Mouse (Mus musculus) CD4-positive, CD25-positive, alpha-beta regulatory T cell, adult 4 months (primary cell): Measurements from ENCODE around the gene Ube2o. TPM values are rescaled to one million over a fixed set of nuclear protein-coding genes. Genes with fewer than 3 reads are reported as not detected.

Experiments
- ATAC-seq: one replicate; pipeline ENCODE4 v1.8.0; 2017
- polyA plus RNA-seq, 2 experiments: library from polyadenylated mRNA; unstranded; fragments of 100-300 nt; shearing (Covaris generic); gene quantifications; one replicate each; pipeline ENCODE4 v1.2.1; 2017

The Ube2o gene
- polyA plus RNA-seq, 2 experiments from 2014 or later: 1.1 to 3.5 TPM

DNA sequence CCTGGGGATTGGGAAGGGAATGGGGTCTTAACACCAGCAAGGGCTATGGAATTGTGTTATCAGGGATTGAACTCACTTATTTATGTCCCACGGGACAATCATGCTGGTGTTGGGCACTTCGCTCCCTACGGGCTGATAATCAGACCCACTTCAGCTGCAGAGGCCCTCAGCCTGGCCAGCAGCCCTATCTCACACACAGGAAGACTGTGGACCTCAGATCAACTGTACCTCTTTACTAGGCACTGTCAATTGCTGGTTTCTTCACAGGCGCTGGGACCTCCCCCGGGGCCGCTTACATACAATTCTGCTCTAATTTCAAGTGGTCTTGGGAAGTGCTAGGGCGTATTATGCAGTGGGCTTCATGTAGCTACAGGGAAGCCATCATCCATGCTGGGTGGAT, 44.6 kb downstream of the Ube2o start:
- no peak for ATAC-seq

- no peak for ATAC-seq
Observed at GRCm38 (mm10) chr11:116534154-116534865, 46.9 kb downstream of the Ube2o start.

DNA sequence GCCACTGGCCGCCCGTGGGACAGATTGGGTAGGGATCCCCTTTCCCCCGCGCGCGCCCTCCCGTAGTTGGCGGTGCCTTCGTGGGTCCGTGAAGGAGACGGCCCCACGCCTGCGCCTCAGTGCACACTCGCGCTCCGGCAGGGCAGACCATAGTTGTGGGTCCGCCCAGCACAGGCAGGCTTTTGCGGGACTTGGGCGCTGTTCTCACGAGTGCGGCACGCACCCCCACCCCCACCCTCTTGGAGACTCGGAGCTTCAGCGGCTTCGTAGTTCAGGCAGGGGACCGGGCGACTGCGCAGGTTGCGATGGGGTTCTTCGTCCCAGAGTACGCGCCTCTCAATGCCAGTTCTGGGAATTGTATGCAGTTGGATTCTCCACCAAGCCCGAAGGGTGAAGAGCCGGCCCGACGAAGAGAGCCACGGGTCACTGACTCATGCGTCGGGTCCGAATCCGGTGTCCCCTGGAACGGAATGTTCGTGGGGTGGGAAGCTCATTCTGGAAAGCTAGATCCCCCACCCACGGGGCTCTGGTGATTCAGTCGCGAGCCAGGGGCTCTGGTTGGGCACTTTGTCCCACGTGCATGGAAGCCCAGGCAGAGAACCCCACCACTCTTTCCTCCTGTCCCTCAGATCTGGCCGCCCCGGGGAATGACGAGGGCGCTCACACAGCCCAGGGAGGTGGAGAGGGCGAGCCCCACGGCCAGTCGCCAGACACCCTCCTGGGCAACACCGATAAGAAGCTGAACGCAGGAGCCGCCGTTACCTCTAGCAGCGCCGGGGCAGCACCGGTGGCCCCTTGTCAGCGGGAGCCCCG, 47.7 kb downstream of the Ube2o start:
- no peak for ATAC-seq

GRCm38 (mm10) chr11:116532810-116533338, 48.4 kb downstream of the Ube2o start:
- ATAC-seq: peak; percentile 14

DNA sequence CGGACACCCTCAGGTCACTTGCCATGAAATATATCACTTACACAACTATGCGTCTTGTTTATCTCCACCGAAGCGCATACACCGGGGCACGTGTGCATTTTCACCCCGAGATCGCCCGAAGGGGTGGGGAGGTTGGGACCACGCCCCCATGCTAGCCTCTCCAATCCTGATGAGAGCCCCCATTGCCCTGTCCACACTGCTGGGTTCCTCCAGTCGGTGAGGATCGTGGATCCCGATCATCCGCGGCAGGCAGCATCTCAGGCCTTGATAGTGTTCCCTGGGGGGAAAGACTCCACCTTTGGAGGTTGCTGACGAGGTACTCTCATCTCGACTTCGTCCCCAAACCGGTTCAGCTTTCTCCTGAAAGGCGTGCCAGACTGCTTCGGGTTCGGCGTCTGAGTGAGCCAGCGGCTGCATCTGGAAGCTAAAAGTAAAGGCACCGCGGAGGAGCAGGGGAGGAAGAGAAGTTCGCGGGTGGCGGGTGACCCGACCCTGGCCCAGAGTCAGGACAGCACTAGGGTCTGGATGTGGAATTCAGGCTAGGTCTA, 48.9 kb downstream of the Ube2o start:
- ATAC-seq: no peak

- no peak for ATAC-seq
Observed at GRCm38 (mm10) chr11:116531371-116532191, 49.7 kb downstream of the Ube2o start.

DNA sequence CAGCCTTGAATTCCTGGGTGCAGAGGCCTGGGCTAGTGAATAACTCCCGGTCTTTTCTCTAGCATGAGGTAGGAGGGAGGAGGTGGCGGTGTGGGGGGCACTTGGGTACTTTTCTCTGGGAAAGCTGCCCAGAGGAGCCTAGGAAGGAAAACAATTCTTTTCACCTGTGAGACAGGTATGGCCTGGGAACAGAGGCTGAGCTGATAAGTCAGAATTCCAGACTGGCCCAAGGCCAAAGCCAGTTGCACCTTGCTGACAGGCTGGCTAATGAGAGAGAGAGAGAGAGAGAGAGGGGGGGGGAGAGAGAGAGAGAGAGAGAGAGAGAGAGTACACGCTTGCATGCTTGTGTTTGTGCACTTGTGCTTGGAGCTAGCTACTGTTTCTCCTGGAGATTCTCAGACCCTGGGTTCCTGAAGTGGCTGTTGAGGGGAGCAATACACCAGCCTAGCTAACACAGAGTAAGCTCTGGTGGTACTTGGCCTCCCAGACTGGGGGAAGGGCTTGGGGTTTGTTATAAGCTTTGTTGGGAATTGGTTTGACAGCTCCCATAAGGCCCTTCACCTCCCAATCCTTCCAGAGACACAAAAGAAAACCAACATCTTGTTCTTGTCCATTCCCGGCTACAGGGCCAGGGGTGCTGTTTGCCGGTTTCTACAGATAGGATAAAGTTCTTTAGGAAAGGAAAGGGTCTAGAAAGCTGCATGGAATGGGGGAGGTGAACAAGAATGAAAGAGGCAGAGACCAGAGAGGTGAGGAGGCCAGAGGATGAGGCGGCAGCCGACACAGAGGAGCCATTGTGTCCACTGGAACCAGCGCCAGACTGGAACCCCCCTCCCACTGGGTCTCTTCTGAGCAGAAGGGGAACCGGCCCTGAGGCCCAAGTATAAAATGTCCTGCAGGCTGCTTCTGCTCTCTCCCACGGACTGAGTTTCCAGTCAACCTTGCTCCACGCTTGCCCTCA, 50.8 kb downstream of the Ube2o start, which contains the start of gene Sphk1:
Sphk1 (plus strand) TSS at position 739 of the 961 bp plus-strand sequence.
- ATAC-seq: no peak

GRCm38 (mm10) chr11:116528636-116529320, 52.5 kb downstream of the Ube2o start:
- ATAC-seq: no peak

DNA sequence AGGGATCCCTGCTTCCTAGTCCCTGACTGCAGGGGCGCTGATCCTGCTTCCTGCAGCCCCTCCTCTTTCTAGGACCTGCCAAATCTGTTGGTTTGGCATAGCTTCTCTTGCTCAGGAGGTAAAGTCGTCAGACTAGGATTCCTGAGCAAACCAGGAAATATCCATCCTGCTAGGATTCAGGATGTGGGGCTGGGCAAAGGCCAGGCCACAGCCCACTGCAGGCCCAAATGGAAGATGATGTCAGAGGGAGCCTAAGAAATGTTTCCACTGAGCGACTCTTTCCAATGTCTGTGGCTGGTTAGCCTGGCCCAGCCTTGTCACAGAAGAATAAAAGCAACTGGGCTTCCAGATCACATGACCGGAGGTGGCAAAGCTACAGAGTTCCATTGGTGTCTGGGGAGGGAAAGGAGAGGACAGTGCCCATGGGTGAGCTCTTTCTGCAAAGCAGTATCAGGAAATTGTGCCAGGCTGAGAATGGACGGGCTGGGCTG, 57.5 kb downstream of the Ube2o start:
- ATAC-seq: no peak

DNA sequence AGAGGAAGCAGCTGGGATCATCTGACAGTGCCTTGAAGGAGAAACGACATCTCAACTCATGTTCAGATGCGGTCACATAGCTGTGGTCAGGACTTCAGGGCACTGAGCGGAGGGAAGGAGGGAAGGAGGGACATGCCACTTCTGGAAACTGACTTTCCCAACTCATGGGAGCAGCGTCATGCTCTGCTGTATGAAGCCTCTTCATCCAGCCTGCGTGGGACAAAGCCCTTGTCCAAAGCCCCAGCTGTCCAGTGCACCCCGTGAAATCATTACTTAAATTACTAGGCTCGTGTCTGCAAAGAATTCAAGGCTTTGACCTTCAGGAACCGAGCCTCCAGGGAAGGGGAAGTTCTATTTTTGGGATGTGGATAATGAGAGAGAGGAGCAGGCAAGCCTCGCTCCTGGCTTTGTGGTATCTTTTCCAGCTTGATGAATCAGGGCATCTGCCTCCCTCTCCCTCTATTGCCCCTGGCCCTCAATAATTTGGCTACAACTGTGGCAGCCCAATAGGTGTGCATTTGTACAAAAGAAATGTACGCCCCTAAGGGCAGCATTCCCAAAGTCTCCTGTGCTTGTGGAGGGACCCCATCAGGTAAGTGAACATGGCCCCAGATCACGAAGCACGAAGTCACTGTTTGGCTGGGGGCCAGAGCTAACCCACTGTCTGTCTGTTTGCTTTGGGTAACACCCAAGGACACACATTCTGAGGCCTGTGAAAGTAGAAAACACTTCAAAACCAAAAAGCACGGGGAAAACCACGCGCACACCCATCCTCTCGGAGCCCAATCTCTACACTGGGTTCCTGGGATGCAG, 58.2 kb downstream of the Ube2o start:
- ATAC-seq: no peak

DNA sequence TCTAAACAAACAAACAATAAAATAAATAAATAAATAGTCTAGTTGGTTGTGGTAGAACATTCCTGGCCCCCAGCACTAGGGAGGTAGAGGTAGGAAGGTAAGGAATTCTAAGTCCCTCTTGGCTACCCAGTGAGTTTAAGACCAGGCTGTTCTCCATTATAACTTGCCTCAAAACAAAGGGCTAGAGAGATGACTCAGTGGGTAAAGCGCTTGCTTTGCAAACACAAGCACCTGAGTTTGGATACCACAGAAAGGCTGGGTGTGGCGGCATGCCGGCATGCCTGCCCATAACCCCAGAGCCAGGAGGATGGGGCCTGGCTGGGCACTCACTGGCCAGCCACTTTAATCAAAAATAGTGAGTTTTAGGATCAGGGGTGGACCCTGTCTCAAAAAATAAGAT, 59.2 kb downstream of the Ube2o start:
- no peak for ATAC-seq

DNA sequence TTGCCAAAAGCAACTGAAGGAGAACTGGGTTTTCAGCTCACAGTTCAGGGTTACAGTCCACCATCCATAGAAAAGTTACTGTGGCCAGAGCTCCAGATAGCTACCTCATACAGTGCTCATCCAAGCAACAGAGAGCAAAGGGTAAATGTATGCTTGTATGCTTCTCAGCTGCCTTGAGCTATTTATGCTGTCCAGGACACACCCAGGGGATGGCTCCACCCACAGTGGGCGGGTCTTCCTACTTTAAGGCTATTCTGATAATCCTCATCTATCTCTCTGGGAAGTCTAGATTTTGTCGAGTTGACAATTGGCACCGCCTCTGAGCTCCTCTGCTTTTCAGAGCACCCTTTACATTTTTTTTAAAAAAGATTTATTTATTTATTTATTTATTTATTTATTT, 60.1 kb downstream of the Ube2o start:
- ATAC-seq: no peak

GRCm38 (mm10) chr11:116518482-116518881, 62.8 kb downstream of the Ube2o start:
- ATAC-seq: no peak

DNA sequence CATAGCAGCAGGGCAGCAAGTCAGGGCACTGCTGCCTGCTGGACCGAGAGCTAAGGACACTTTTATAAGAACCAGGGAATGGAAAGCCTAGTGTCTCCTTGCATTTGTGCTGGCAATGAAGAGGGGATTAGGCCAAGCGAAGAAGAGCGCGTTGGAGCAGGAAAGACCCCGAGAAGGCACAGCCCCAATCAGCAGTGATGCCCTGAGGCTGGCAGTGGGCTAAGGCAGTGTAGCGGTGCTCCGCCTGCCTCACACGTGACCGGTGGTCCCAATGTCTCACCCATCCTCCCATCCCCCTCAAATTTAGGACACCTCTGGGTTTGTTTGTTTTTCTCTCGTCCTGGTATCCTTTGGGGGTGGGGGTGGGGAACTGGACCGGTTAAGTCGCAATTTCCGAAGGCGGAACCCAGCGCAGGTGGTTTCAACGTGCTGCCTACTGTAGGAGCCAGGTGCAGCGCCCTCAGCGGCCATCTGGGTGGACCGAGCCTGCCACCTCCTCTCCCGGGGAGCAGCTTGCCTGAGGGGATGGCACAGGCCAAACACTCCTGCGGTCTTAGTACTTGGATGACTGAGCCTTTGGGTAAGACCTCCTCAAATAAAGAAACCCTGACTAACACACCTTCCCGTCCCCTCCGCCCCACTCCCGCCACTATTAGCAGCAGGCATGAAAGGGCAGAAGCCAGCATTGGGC, 65.8 kb downstream of the Ube2o start:
- ATAC-seq: no peak

- no peak for ATAC-seq
Observed at GRCm38 (mm10) chr11:116513531-116514038, 67.7 kb downstream of the Ube2o start.

- no peak for ATAC-seq
Observed at GRCm38 (mm10) chr11:116512987-116513386, 68.3 kb downstream of the Ube2o start.

GRCm38 (mm10) chr11:116512154-116512553, 69.1 kb downstream of the Ube2o start:
- no peak for ATAC-seq

- ATAC-seq: no peak
Observed at GRCm38 (mm10) chr11:116511301-116511868, 69.9 kb downstream of the Ube2o start.
